Mouse (Mus musculus): ENCODE results near the gene Gpsm1. TPM values are rescaled to one million over a fixed set of nuclear protein-coding genes. Genes with fewer than 3 reads are reported as not detected.

Gene Gpsm1
- total and polyA plus RNA-seq, 3 experiments: 1.4 to 6.9 TPM; not detected in 1

- no peak overlapping the region for H3K27ac ChIP-seq (ENCODE audit: control insufficient read depth, low read depth, low read length)
- H3K27me3 ChIP-seq (ENCODE audit: control insufficient read depth in 1 of 2, insufficient read depth in 2 of 2, low read length in 2 of 2): no peaks in the 10 kb centered on the region
- no peaks in the 10 kb centered on the region for H3K9me3 ChIP-seq (replicated peaks; ENCODE audit: insufficient read depth, low read length)
- no peak overlapping the region for H3K4me3 ChIP-seq (ENCODE audit: control insufficient read depth in 1 of 2, insufficient read depth in 1 of 2, low read depth in 2 of 2, low read length in 2 of 2)
- H3K79me2 ChIP-seq (ENCODE audit: control insufficient read depth, insufficient read depth, low read length, poor library complexity): no peaks in the 10 kb centered on the region
- peak; percentile 30; the same call in 1 of the 2 replicates for TF ChIP-seq ZC3H11A (IDR thresholded peaks at IDR 0.05; ENCODE audit: low read depth, low read length)
- no peak for TF ChIP-seq JUND (IDR thresholded peaks at IDR 0.05; ENCODE audit: low read depth, low read length)
- TF ChIP-seq POLR2A (IDR thresholded peaks at IDR 0.05; ENCODE audit: control insufficient read depth in 1 of 2, insufficient read depth in 1 of 2, low read depth in 1 of 2, low read length in 2 of 2, poor library complexity in 1 of 2): no peak
- peak; percentile 58 for TF ChIP-seq RAD21 (IDR thresholded peaks at IDR 0.05; ENCODE audit: low read depth, low read length)
- TF ChIP-seq CTCF (IDR thresholded peaks at IDR 0.05 in 2 of 3, conservative IDR thresholded peaks at IDR 0.05 in 1 of 3; ENCODE audit: control insufficient read depth in 1 of 3, insufficient read depth in 1 of 3, low read depth in 2 of 3, low read length in 3 of 3, poor library complexity in 1 of 3, severe bottlenecking in 1 of 3): peak; percentile 35 to 61 (median 41); a peak in 5 of 6 replicates
- TF ChIP-seq SMC3 (IDR thresholded peaks at IDR 0.05; ENCODE audit: low read depth, low read length): peak; percentile 53
- no peak overlapping the region for H3K9ac ChIP-seq (ENCODE audit: control insufficient read depth, low read depth, low read length, poor library complexity, severe bottlenecking)
- no peaks in the 10 kb centered on the region; a peak in 1 of 4 replicates for H3K4me1 ChIP-seq (ENCODE audit: control insufficient read depth in 1 of 2, insufficient read depth in 2 of 2, low read length in 2 of 2)
- DNase-seq (ENCODE audit: low read depth, low spot score): peak; percentile 43
- no peaks in the 10 kb centered on the region for H3K36me3 ChIP-seq (ENCODE audit: control insufficient read depth in 1 of 2, insufficient read depth in 2 of 2, low read length in 2 of 2)
These were observed 9.6 kb downstream of the Gpsm1 start for GRCm38 (mm10) chr2:26324917-26325316.

GRCm38 (mm10) chr2:26325386-26326181 is 10.3 kb downstream of the Gpsm1 start:
- Histone ChIP-seq H3K4me1 (ENCODE audit: control insufficient read depth in 1 of 2, insufficient read depth in 2 of 2, low read length in 2 of 2) (no peaks in the 10 kb centered on the region; a peak in 1 of 4 replicates), H3K79me2 (ENCODE audit: control insufficient read depth, insufficient read depth, low read length, poor library complexity) (no peaks in the 10 kb centered on the region), H3K9me3 (replicated peaks; ENCODE audit: insufficient read depth, low read length) (no peaks in the 10 kb centered on the region)
- TF ChIP-seq NRF1 (IDR thresholded peaks at IDR 0.05; ENCODE audit: insufficient read depth, low read depth, low read length, poor library complexity, severe bottlenecking): no peak
- TF ChIP-seq ELF1 (IDR thresholded peaks at IDR 0.05; ENCODE audit: low read depth, low read length): no peak
- TF ChIP-seq POLR2AphosphoS2 (IDR thresholded peaks at IDR 0.05; ENCODE audit: low read length): no peak
- TF ChIP-seq BHLHE40 (IDR thresholded peaks at IDR 0.05; ENCODE audit: borderline replicate concordance, low read depth, low read length): no peak
- TF ChIP-seq ETS1 (IDR thresholded peaks at IDR 0.05; ENCODE audit: low read depth, low read length): no peak
- TF ChIP-seq UBTF (IDR thresholded peaks at IDR 0.05; ENCODE audit: borderline replicate concordance, insufficient read depth, low read depth, low read length): no peak
- TF ChIP-seq TCF12 (IDR thresholded peaks at IDR 0.05; ENCODE audit: low read depth, low read length): no peak
- TF ChIP-seq RAD21 (IDR thresholded peaks at IDR 0.05; ENCODE audit: low read depth, low read length): peak; percentile 81
- TF ChIP-seq ZNF384 (IDR thresholded peaks at IDR 0.05; ENCODE audit: low read depth, low read length): no peak
- TF ChIP-seq MAZ (IDR thresholded peaks at IDR 0.05; ENCODE audit: low read depth, low read length): no peak
- no peak for TF ChIP-seq CHD2 (IDR thresholded peaks at IDR 0.05; ENCODE audit: low read length)
- TF ChIP-seq ZC3H11A (IDR thresholded peaks at IDR 0.05; ENCODE audit: low read depth, low read length): peak; percentile 46
- no peak for TF ChIP-seq USF2 (IDR thresholded peaks at IDR 0.05; ENCODE audit: borderline replicate concordance in 1 of 2, insufficient read depth in 1 of 2, low read depth in 1 of 2, low read length in 2 of 2)
- TF ChIP-seq HCFC1 (IDR thresholded peaks at IDR 0.05; ENCODE audit: low read depth, low read length): no peak
- TF ChIP-seq RCOR1 (IDR thresholded peaks at IDR 0.05; ENCODE audit: low read depth, low read length): no peak
- peak; percentile 78 for TF ChIP-seq SMC3 (IDR thresholded peaks at IDR 0.05; ENCODE audit: low read depth, low read length)
- TF ChIP-seq MYC (IDR thresholded peaks at IDR 0.05; ENCODE audit: low read depth, low read length): 0 out of 2 replicates have a peak, but pooled peaks have one; percentile 51
- no peak for TF ChIP-seq EP300 (IDR thresholded peaks at IDR 0.05; ENCODE audit: low read depth in 1 of 2, low read length in 2 of 2)
- TF ChIP-seq MYB (IDR thresholded peaks at IDR 0.05; ENCODE audit: low read depth, low read length): no peak
- TF ChIP-seq GATA1 (IDR thresholded peaks at IDR 0.05; ENCODE audit: low read depth, low read length): no peak
- TF ChIP-seq CTCF (IDR thresholded peaks at IDR 0.05 in 2 of 3, conservative IDR thresholded peaks at IDR 0.05 in 1 of 3; ENCODE audit: control insufficient read depth in 1 of 3, insufficient read depth in 1 of 3, low read depth in 2 of 3, low read length in 3 of 3, poor library complexity in 1 of 3, severe bottlenecking in 1 of 3): peak; percentile 90 to 98 (median 96)
- no peak for TF ChIP-seq TAL1 (IDR thresholded peaks at IDR 0.05; ENCODE audit: low read length)
- TF ChIP-seq TBP (IDR thresholded peaks at IDR 0.05; ENCODE audit: low read depth, low read length): no peak
- TF ChIP-seq NELFE (IDR thresholded peaks at IDR 0.05; ENCODE audit: low read depth, low read length): no peak
- no peak for TF ChIP-seq POLR2AphosphoS5 (IDR thresholded peaks at IDR 0.05; ENCODE audit: borderline replicate concordance, low read depth, low read length)
- no peak for TF ChIP-seq JUND (IDR thresholded peaks at IDR 0.05; ENCODE audit: low read depth, low read length)
- no peak for TF ChIP-seq GABPA (IDR thresholded peaks at IDR 0.05; ENCODE audit: low read depth, low read length)
- no peak for TF ChIP-seq KAT2A (conservative IDR thresholded peaks at IDR 0.05; ENCODE audit: low read depth, low read length)

More at GRCm38 (mm10) chr2:26325386-26326181, 10.3 kb downstream of the Gpsm1 start:
- H3K9ac ChIP-seq (ENCODE audit: control insufficient read depth, low read depth, low read length, poor library complexity, severe bottlenecking): peak overlapping the region; percentile 35; the same call in 1 of the 2 replicates
- no peaks in the 10 kb centered on the region for H3K36me3 ChIP-seq (ENCODE audit: control insufficient read depth in 1 of 2, insufficient read depth in 2 of 2, low read length in 2 of 2)
- H3K27ac ChIP-seq (ENCODE audit: control insufficient read depth, low read depth, low read length): no peak overlapping the region
- H3K27me3 ChIP-seq (ENCODE audit: control insufficient read depth in 1 of 2, insufficient read depth in 2 of 2, low read length in 2 of 2): no peaks in the 10 kb centered on the region
- no peak overlapping the region for H3K4me3 ChIP-seq (ENCODE audit: control insufficient read depth in 1 of 2, insufficient read depth in 1 of 2, low read depth in 2 of 2, low read length in 2 of 2)
- peak; percentile 85 for DNase-seq (ENCODE audit: low read depth, low spot score)
